Comparison of ENCODE assay signal across 12 mouse cellular contexts in the genomic region with DNA sequence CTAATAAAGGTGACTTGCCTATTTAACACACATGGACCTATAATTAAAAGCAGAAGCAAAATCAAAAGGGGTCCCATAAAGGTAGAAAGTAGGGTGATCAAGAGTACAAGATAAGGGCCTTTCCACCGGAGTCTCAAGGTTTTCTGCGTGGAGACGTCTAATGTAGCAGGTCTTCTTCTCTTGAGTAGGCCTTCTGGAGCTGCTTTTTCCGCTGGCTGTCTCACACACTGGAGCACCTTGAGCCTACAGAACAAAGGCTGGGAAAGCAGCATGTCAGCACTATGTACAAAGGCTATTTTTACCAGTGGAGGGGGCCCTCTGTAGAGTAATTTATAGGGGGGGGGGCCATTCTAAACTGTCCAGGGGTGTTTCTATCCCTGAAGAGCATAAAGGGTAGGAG. TPM values are rescaled to one million over a fixed set of nuclear protein-coding genes. Genes with fewer than 3 reads are reported as not detected.
"Had no signal": no experiment of that assay in that cellular context is flagged by ENCODE, and none has a peak within 500 bp of the region (broad histone marks: within the 10 kb centered on the region; RNA-seq: fewer than 3 reads in every experiment).

No protein-coding gene starts in this region.

RNA-seq across cellular contexts. Expression of a gene that starts 11.2 kb away (rescaled TPM):
- polyA plus RNA-seq: neural tube, embryonic 13.5 days; neural tube, embryonic 14.5 days; neural tube, embryonic 15.5 days; small intestine, adult 2 months; spleen, adult 2 months; stomach, embryonic 14.5 days; stomach, embryonic 15.5 days; stomach, embryonic 16.5 days; stomach, postnatal 0 days; thymus, adult 2 months; thymus, postnatal 0 days; urinary bladder, adult 2 months had no signal

RNA-seq across cellular contexts. Expression of a gene that starts 21.4 kb away (rescaled TPM):
- polyA plus RNA-seq: neural tube, embryonic 13.5 days; neural tube, embryonic 14.5 days; neural tube, embryonic 15.5 days; small intestine, adult 2 months; spleen, adult 2 months; stomach, embryonic 14.5 days; stomach, embryonic 15.5 days; stomach, embryonic 16.5 days; thymus, postnatal 0 days; urinary bladder, adult 2 months had no signal

RNA-seq across cellular contexts. Expression of a gene that starts 28.8 kb away (rescaled TPM):
- polyA plus RNA-seq: neural tube, embryonic 13.5 days; neural tube, embryonic 14.5 days; neural tube, embryonic 15.5 days; small intestine, adult 2 months; spleen, adult 2 months; stomach, embryonic 14.5 days; stomach, embryonic 15.5 days; stomach, embryonic 16.5 days; stomach, postnatal 0 days; thymus, adult 2 months; urinary bladder, adult 2 months had no signal
